Mouse (Mus musculus): ENCODE measurements around the gene Sdccag8. TPM values are rescaled to one million over a fixed set of nuclear protein-coding genes. Genes with fewer than 3 reads are reported as not detected.

Sdccag8 gene
- total RNA-seq (2014; rRNA removed; ENCODE audit: low replicate concordance) = 2.2 and 8.1 TPM in 2 replicates
- 5.9 and 7.2 TPM in 2 replicates for polyA plus RNA-seq (2015; fragmentation: Nextera tagmentation; extraction: Ambion mirVana)

DNA sequence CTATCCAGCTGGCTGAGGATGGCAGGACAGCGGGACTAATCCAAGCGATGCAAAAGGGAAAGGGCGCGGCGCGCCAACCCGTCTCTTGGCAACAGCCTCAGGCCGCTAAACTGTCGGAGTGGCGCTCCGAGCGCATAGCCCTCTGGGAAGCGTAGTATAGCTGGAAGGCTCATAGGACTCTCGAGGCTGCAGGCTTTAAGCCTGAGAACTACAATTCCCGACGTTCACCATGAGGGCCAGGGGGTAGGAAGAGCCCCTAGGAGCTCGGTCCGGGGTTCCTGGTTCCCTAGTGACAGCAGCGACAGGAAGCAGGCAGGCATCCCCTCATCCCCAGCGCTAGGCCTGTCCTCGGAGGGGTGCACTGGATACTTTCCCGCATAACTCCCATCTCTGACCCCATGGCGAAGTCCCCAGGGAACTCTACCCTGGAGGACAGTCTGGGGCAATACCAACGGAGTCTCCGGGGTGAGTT is at the start of gene Sdccag8:
Gene Sdccag8, plus strand, starts transcription at position 70 of the 472 bp plus-strand sequence.
- Histone ChIP-seq H3K27me3 (ENCODE audit: control insufficient read depth, insufficient read depth, low read length) (no peaks in the 10 kb centered on the region), H3K36me3 (replicated peaks; ENCODE audit: control insufficient read depth, insufficient read depth, low read length) (no peaks in the 10 kb centered on the region), H3K9ac (replicated peaks; ENCODE audit: low read depth, low read length) (peak within 1 kb of the TSS; percentile 95), H3K9me3 (replicated peaks; ENCODE audit: control insufficient read depth, low read length) (no peaks in the 10 kb centered on the region), H3K27ac (ENCODE audit: low read depth) (peak within 1 kb of the TSS; percentile 95), H3K4me1 (ENCODE audit: control insufficient read depth, insufficient read depth) (peaks cover 20% of the 10 kb centered on the region), H3K4me3 (ENCODE audit: low read depth, low read length) (peak within 1 kb of the TSS; percentile 99), H3K4me2 (ENCODE audit: low read depth, low read length) (peak within 1 kb of the TSS; percentile 75)
- WGBS = 0% methylated on average over 25 of the region's 25 CpGs
- peak; percentile 98 for DNase-seq (ENCODE audit: low spot score)
- peak; percentile 93 for ATAC-seq (ENCODE audit: insufficient read depth, low read depth)
- TF ChIP-seq EP300 (IDR thresholded peaks at IDR 0.05; ENCODE audit: low read depth) = no peak
- TF ChIP-seq CTCF (IDR thresholded peaks at IDR 0.05; ENCODE audit: low read depth) = no peak

DNA sequence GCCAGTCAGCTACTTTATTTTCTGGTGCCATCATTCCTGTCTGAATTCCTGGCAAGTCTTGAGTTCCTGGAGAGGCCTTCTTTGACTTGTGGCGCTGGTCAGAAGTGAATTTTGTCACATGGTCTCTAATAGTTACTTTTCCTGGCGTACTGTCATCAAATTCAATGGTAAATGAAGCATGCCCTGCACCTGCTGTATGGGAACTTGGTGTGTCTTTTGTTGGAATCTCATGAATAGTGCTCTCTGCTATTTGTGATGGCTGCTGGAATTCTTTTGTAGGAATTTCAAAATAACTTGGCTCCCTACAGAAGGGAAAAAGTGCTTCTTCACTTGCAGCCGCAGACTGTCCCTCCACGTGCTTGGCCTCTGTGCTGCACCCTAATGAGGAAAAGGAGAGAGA is 39.9 kb upstream of the Sdccag8 start:
- WGBS = 67% methylated on average over 4 of the region's 4 CpGs
- H3K36me3 ChIP-seq (replicated peaks; ENCODE audit: control insufficient read depth, insufficient read depth, low read length) = peaks cover 37% of the 10 kb centered on the region

GRCm38 (mm10) chr1:176789326-176789725 is 25.1 kb upstream of the Sdccag8 start:
- WGBS = 81% methylated on average over 7 of the region's 7 CpGs
- no peaks in the 10 kb centered on the region for H3K27me3 ChIP-seq (ENCODE audit: control insufficient read depth, insufficient read depth, low read length)
- no peak overlapping the region for H3K9ac ChIP-seq (replicated peaks; ENCODE audit: low read depth, low read length)
- H3K4me1 ChIP-seq (ENCODE audit: control insufficient read depth, insufficient read depth) = no peaks in the 10 kb centered on the region
- DNase-seq (ENCODE audit: low spot score) (no peak), ATAC-seq (ENCODE audit: insufficient read depth, low read depth) (no peak)
- TF ChIP-seq CTCF (IDR thresholded peaks at IDR 0.05; ENCODE audit: low read depth) (no peak), EP300 (IDR thresholded peaks at IDR 0.05; ENCODE audit: low read depth) (no peak)
- no peak overlapping the region for H3K4me2 ChIP-seq (ENCODE audit: low read depth, low read length)
- H3K4me3 ChIP-seq (ENCODE audit: low read depth, low read length) = no peak overlapping the region
- H3K27ac ChIP-seq (ENCODE audit: low read depth) = no peak overlapping the region
- H3K36me3 ChIP-seq (replicated peaks; ENCODE audit: control insufficient read depth, insufficient read depth, low read length) = peaks cover 29% of the 10 kb centered on the region
- no peaks in the 10 kb centered on the region for H3K9me3 ChIP-seq (replicated peaks; ENCODE audit: control insufficient read depth, low read length)

More for the DNA sequence above, 39.9 kb upstream of the Sdccag8 start:
- DNase-seq (ENCODE audit: low spot score) = no peak
- H3K9ac ChIP-seq (replicated peaks; ENCODE audit: low read depth, low read length) = no peak overlapping the region
- ATAC-seq (ENCODE audit: insufficient read depth, low read depth) = no peak
- H3K4me3 ChIP-seq (ENCODE audit: low read depth, low read length) = no peak overlapping the region
- no peaks in the 10 kb centered on the region for H3K27me3 ChIP-seq (ENCODE audit: control insufficient read depth, insufficient read depth, low read length)
- no peak for TF ChIP-seq EP300 (IDR thresholded peaks at IDR 0.05; ENCODE audit: low read depth)
- no peak for TF ChIP-seq CTCF (IDR thresholded peaks at IDR 0.05; ENCODE audit: low read depth)
- H3K9me3 ChIP-seq (replicated peaks; ENCODE audit: control insufficient read depth, low read length) = no peaks in the 10 kb centered on the region
- H3K27ac ChIP-seq (ENCODE audit: low read depth) = no peak overlapping the region
- no peak overlapping the region for H3K4me2 ChIP-seq (ENCODE audit: low read depth, low read length)
- H3K4me1 ChIP-seq (ENCODE audit: control insufficient read depth, insufficient read depth) = no peaks in the 10 kb centered on the region

- no peaks in the 10 kb centered on the region for H3K9me3 ChIP-seq (replicated peaks; ENCODE audit: control insufficient read depth, low read length)
- no peak overlapping the region for H3K9ac ChIP-seq (replicated peaks; ENCODE audit: low read depth, low read length)
- DNase-seq (ENCODE audit: low spot score) = no peak
- H3K4me2 ChIP-seq (ENCODE audit: low read depth, low read length) = no peak overlapping the region
- no peak for TF ChIP-seq EP300 (IDR thresholded peaks at IDR 0.05; ENCODE audit: low read depth)
- no peak for TF ChIP-seq CTCF (IDR thresholded peaks at IDR 0.05; ENCODE audit: low read depth)
- 80% methylated on average over 1 of the region's 1 CpGs for WGBS
- no peak overlapping the region for H3K4me3 ChIP-seq (ENCODE audit: low read depth, low read length)
- H3K27me3 ChIP-seq (ENCODE audit: control insufficient read depth, insufficient read depth, low read length) = no peaks in the 10 kb centered on the region
- ATAC-seq (ENCODE audit: insufficient read depth, low read depth) = no peak
- H3K36me3 ChIP-seq (replicated peaks; ENCODE audit: control insufficient read depth, insufficient read depth, low read length) = peaks cover 16% of the 10 kb centered on the region
- H3K4me1 ChIP-seq (ENCODE audit: control insufficient read depth, insufficient read depth) = peaks cover 5% of the 10 kb centered on the region
- no peak overlapping the region for H3K27ac ChIP-seq (ENCODE audit: low read depth)
These were observed 22.3 kb upstream of the Sdccag8 start for GRCm38 (mm10) chr1:176792175-176792574.

- no peaks in the 10 kb centered on the region for H3K9me3 ChIP-seq (replicated peaks; ENCODE audit: control insufficient read depth, low read length)
- no peaks in the 10 kb centered on the region for H3K27me3 ChIP-seq (ENCODE audit: control insufficient read depth, insufficient read depth, low read length)
- DNase-seq (ENCODE audit: low spot score) (no peak), ATAC-seq (ENCODE audit: insufficient read depth, low read depth) (no peak)
- H3K27ac ChIP-seq (ENCODE audit: low read depth) = no peak overlapping the region
- peaks cover 15% of the 10 kb centered on the region for H3K4me1 ChIP-seq (ENCODE audit: control insufficient read depth, insufficient read depth)
- H3K4me2 ChIP-seq (ENCODE audit: low read depth, low read length) = no peak overlapping the region
- H3K9ac ChIP-seq (replicated peaks; ENCODE audit: low read depth, low read length) = no peak overlapping the region
- TF ChIP-seq CTCF (IDR thresholded peaks at IDR 0.05; ENCODE audit: low read depth) (no peak), EP300 (IDR thresholded peaks at IDR 0.05; ENCODE audit: low read depth) (no peak)
- H3K36me3 ChIP-seq (replicated peaks; ENCODE audit: control insufficient read depth, insufficient read depth, low read length) = no peaks in the 10 kb centered on the region
- no peak overlapping the region for H3K4me3 ChIP-seq (ENCODE audit: low read depth, low read length)
These were observed 15.8 kb upstream of the Sdccag8 start for GRCm38 (mm10) chr1:176798673-176799072.

All from heart, postnatal 0 days (tissue).